Mouse (Mus musculus) intestine, embryonic 15.5 days (tissue): ENCODE measurements around the gene Filip1. TPM values are rescaled to one million over a fixed set of nuclear protein-coding genes. Genes with fewer than 3 reads are reported as not detected.

Experiments used
- ATAC-seq: fragments of 200-750 bp; cut with Nextera tagmentation; 2 replicates; pipeline ENCODE4 v1.8.0; 2017; ENCODE audit warnings: moderate TSS enrichment, moderate library complexity
- H3K27ac ChIP-seq: fragments of 300-500 bp; sonication (generic); 2 replicates; pipeline ENCODE4 v1.5.1; 2015; ENCODE audit warnings: mild to moderate bottlenecking, inconsistent platforms
- H3K27me3 ChIP-seq: fragments of 300-500 bp; sonication (generic); replicated peaks from 2 replicates; pipeline ENCODE4 v1.6.1; 2015; ENCODE audit warnings: inconsistent platforms
- H3K36me3 ChIP-seq: fragments of 300-500 bp; sonication (generic); 2 replicates; pipeline ENCODE4 v1.6.1; 2015; ENCODE audit warnings: inconsistent platforms
- H3K4me1 ChIP-seq: fragments of 300-500 bp; sonication (generic); replicated peaks from 2 replicates; pipeline ENCODE4 v1.6.1; 2015; ENCODE audit warnings: inconsistent platforms
- H3K4me2 ChIP-seq: fragments of 300-500 bp; sonication (generic); replicated peaks from 2 replicates; pipeline ENCODE4 v1.6.1; 2015; ENCODE audit warnings: mild to moderate bottlenecking, inconsistent platforms
- H3K4me3 ChIP-seq: fragments of 300-500 bp; sonication (generic); replicated peaks from 2 replicates; pipeline ENCODE4 v1.5.1; 2015; ENCODE audit warnings: inconsistent platforms
- H3K9ac ChIP-seq: fragments of 300-500 bp; sonication (generic); 2 replicates; pipeline ENCODE4 v1.6.1; 2015; ENCODE audit warnings: inconsistent platforms
- H3K9me3 ChIP-seq: fragments of 300-500 bp; sonication (generic); 2 replicates; pipeline ENCODE4 v1.6.1; 2016; ENCODE audit warnings: inconsistent platforms
- WGBS: fragments of 180-500 bp; shearing (Covaris S2); methylation state at CpG from one replicate; pipeline ENCODE4 v1.1.7; 2015; 5-methylcytosine and 5-hydroxymethylcytosine counted together
- polyA plus RNA-seq: library from polyadenylated mRNA; unstranded; fragments of >200 nt; fragmentation: Nextera tagmentation; extraction: Ambion mirVana; gene quantifications from 2 replicates; pipeline ENCODE4 v1.2.1, GENCODE M21; 2015

Gene Filip1
- polyA plus RNA-seq, 1 experiment from 2014 or later: 6.3 TPM

GRCm38 (mm10) chr9:80020429-80020828 lies 7.8 kb upstream of the Filip1 start:
- WGBS: 31% methylated on average over 3 of the region's 3 CpGs
- no peaks in the 10 kb centered on the region for H3K9me3 ChIP-seq
- H3K4me2 ChIP-seq: no peak overlapping the region
- no peaks in the 10 kb centered on the region for H3K4me1 ChIP-seq
- H3K27me3 ChIP-seq: no peaks in the 10 kb centered on the region
- no peak overlapping the region for H3K4me3 ChIP-seq
- ATAC-seq: no peak
- no peak overlapping the region for H3K9ac ChIP-seq
- no peaks in the 10 kb centered on the region for H3K36me3 ChIP-seq
- no peak overlapping the region for H3K27ac ChIP-seq

GRCm38 (mm10) chr9:80012016-80012415 lies 635 bp downstream of the Filip1 start:
- Histone ChIP-seq H3K4me3 (no peak overlapping the region), H3K9ac (no peak overlapping the region), H3K36me3 (no peaks in the 10 kb centered on the region), H3K27ac (no peak overlapping the region), H3K27me3 (no peaks in the 10 kb centered on the region), H3K9me3 (no peaks in the 10 kb centered on the region), H3K4me1 (no peaks in the 10 kb centered on the region), H3K4me2 (no peak overlapping the region)
- ATAC-seq: no peak
- WGBS: 78% methylated on average over 13 of the region's 13 CpGs

DNA sequence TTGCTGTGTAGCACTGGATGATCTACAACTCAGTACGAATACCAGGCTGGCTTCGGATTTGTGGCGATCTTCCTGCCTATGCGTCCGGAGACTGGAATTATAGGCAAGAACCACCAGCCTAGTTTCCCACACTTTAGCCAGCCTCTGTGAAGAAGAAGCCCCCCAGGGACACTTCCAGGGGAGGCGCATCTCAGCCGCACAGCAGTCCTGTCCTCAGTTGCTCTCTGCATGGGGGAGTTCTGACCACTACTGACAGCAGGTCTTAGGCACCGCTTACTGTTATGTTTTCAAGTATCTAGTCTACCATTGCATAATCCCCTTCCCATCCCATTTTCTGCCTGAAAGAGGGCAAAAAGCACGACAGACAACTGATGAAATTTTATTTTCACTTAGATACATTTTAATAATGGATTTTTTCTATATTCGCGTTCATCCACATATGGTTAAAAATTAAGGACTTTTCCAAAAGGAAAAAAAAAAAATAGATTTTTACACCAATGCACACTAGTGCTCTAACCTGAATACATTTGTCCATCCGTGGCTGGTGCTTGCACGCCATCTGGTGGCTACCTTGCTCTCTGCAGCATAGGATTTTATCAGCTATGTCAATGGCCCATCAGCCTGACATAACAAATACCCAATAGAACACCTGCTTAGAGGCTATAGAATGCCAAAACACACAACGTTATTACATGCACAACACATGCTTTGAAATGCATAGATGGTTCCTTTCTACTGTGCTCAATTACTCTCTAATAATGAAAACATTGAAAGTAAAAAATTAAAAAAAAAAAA lies 10.1 kb downstream of the Filip1 start:
- ATAC-seq: peak; percentile 71

DNA sequence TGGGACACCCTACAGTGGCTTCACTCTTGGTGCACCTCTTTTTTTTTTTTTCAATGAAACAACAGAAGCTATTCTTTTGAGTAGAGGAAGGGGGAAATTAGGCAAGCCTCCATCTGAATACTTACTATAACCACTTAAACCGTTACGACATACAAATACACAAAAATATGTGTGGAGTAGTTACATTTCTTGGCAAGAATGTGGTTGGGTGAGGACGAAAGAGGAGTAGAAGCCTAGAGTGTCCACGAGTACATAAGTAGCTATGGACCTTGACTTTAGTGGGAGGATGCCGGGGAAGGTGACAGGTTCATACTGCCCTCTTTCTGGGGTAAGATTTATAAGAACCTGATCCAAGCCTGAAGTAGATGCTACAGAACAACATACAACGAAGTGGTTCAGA lies 15.4 kb downstream of the Filip1 start:
- H3K27me3 ChIP-seq: no peaks in the 10 kb centered on the region
- H3K4me1 ChIP-seq: no peaks in the 10 kb centered on the region
- no peak overlapping the region for H3K4me3 ChIP-seq
- no peak overlapping the region for H3K27ac ChIP-seq
- no peaks in the 10 kb centered on the region for H3K9me3 ChIP-seq
- no peak for ATAC-seq
- 82% methylated on average over 6 of the region's 6 CpGs for WGBS
- no peak overlapping the region for H3K9ac ChIP-seq
- H3K36me3 ChIP-seq: no peaks in the 10 kb centered on the region
- H3K4me2 ChIP-seq: no peak overlapping the region

More for the DNA sequence above, 10.1 kb downstream of the Filip1 start:
- Histone ChIP-seq H3K9ac (no peak overlapping the region), H3K4me2 (no peak overlapping the region), H3K27ac (no peak overlapping the region), H3K27me3 (no peaks in the 10 kb centered on the region), H3K36me3 (no peaks in the 10 kb centered on the region), H3K9me3 (no peaks in the 10 kb centered on the region), H3K4me1 (no peaks in the 10 kb centered on the region), H3K4me3 (no peak overlapping the region)
- 49% methylated on average over 14 of the region's 14 CpGs for WGBS

DNA sequence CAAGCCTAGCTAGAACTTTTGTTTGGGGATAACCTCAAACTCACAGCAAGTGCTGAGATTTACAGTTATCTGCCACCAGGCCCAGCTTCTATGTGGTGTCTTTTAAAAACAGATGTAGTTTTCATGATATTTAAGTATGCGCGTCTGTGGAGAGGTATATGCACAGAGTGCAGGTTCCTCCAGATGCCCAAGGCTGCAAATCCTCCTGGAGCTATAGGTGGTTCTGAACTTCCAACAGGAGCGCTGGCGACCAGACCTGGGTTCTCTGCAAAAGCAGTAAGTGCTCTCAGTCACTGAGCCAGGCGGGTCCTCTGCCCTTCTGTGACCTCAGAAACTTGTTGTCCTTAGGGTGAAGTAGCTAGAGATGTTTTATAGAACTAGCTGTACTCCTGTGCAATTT lies 18.4 kb downstream of the Filip1 start:
- Histone ChIP-seq H3K9ac (no peak overlapping the region), H3K4me2 (no peak overlapping the region), H3K36me3 (no peaks in the 10 kb centered on the region), H3K4me1 (no peaks in the 10 kb centered on the region), H3K27me3 (no peaks in the 10 kb centered on the region), H3K27ac (no peak overlapping the region), H3K4me3 (no peak overlapping the region), H3K9me3 (no peaks in the 10 kb centered on the region)
- 90% methylated on average over 5 of the region's 5 CpGs for WGBS
- ATAC-seq: no peak

DNA sequence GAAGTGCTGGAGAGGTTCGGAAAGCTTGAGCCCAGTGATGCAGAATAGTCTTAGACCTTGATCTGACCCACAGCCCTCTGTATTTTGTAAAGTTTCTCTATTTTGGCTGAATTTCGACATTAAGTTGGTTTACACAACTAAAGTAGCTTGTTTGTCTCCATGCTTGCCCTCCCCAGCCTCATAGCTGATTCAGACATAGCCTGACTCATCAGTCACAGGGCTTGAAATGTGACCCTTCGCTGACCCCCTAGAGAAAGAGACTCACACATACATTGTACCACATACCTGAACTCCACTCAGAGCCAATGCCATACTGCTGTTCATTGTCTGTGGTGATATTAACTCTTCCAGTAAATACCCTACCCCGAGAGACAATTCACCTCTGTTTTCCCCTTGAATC lies 19.6 kb downstream of the Filip1 start:
- Histone ChIP-seq H3K4me1 (no peaks in the 10 kb centered on the region), H3K27ac (no peak overlapping the region), H3K9ac (no peak overlapping the region), H3K4me3 (no peak overlapping the region), H3K27me3 (no peaks in the 10 kb centered on the region), H3K9me3 (no peaks in the 10 kb centered on the region), H3K36me3 (no peaks in the 10 kb centered on the region), H3K4me2 (no peak overlapping the region)
- no peak for ATAC-seq
- 71% methylated on average over 4 of the region's 4 CpGs for WGBS

DNA sequence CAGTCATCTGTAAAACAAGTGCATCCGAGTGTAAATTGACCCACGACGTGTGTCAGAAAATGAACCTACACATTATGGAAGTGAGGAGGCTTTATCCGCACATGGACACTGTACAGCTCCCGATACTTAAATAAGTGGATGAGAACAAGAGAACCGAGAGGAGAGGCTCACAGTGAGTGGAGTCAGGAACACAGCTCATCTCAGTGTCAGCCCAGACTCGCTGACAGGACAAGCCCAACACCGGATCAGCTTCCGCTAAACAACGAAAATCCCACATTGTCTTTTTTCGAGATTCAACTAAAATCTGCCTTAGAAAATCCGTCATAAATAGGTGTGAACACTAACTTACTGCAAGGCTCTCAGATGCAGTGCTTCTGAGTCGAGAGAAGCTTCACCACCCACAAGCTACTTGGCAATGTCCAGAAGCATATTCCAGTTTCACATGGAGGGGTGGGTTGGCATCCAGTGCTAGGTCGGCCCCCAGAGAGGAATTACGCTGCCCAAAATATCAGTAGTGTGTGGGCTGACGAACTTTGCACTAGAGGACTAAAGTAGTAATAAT lies 22.1 kb downstream of the Filip1 start:
- Histone ChIP-seq H3K4me2 (no peak overlapping the region), H3K27ac (no peak overlapping the region), H3K4me1 (no peaks in the 10 kb centered on the region), H3K36me3 (no peaks in the 10 kb centered on the region), H3K9ac (no peak overlapping the region), H3K4me3 (no peak overlapping the region), H3K27me3 (no peaks in the 10 kb centered on the region), H3K9me3 (no peaks in the 10 kb centered on the region)
- WGBS: 75% methylated on average over 16 of the region's 16 CpGs
- no peak for ATAC-seq

DNA sequence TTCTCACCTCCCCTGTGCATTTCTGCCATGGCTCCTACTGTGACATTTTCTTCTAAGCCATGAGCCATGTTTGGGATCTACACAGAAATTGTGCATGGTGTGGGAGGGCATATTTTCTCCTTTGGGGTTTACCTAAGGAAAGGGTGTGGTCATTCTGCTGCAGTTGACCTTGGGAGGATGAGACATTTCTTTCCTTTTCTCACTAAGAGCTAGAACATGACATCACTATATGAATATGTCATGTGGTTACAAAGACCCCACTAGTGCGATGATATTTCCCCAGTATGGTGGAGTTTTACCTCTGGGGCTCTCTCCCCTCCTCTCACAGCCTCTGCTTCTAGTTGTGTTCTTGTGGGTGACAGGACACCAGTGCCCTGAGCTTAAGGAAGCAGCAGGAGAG lies 22.9 kb downstream of the Filip1 start:
- H3K9ac ChIP-seq: no peak overlapping the region
- H3K4me1 ChIP-seq: no peaks in the 10 kb centered on the region
- no peaks in the 10 kb centered on the region for H3K27me3 ChIP-seq
- no peak overlapping the region for H3K4me3 ChIP-seq
- H3K36me3 ChIP-seq: no peaks in the 10 kb centered on the region
- H3K4me2 ChIP-seq: no peak overlapping the region
- ATAC-seq: no peak
- no peak overlapping the region for H3K27ac ChIP-seq
- WGBS: 65% methylated on average over 1 of the region's 1 CpGs
- no peaks in the 10 kb centered on the region for H3K9me3 ChIP-seq

GRCm38 (mm10) chr9:79989061-79989460 lies 23.6 kb downstream of the Filip1 start:
- H3K36me3 ChIP-seq: no peaks in the 10 kb centered on the region
- no peaks in the 10 kb centered on the region for H3K4me1 ChIP-seq
- H3K9ac ChIP-seq: no peak overlapping the region
- H3K27ac ChIP-seq: no peak overlapping the region
- H3K4me3 ChIP-seq: no peak overlapping the region
- no peaks in the 10 kb centered on the region for H3K27me3 ChIP-seq
- no peak overlapping the region for H3K4me2 ChIP-seq
- H3K9me3 ChIP-seq: no peaks in the 10 kb centered on the region
- ATAC-seq: no peak
- 93% methylated on average over 1 of the region's 1 CpGs for WGBS

DNA sequence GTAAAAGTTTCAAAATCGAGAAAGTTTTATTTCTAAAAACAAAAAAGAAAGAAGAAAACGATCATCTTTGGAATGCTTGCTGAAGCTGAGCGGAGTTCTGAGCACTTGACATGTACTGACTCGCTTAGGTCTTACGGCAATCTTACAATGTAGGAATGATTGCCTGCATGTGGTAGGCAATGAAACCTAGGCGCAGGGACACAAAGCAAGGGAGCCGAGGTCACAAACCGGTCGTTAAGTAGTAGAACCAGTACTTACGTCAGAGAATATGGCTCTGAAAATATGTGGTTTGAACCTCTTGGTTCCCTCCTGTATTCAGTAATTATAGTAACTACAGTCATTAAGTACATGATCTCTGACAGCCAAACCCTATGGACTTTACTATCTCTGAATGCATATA lies 29.4 kb downstream of the Filip1 start:
- no peak overlapping the region for H3K4me2 ChIP-seq
- no peaks in the 10 kb centered on the region for H3K27me3 ChIP-seq
- no peak overlapping the region for H3K27ac ChIP-seq
- H3K9ac ChIP-seq: no peak overlapping the region
- 87% methylated on average over 10 of the region's 10 CpGs for WGBS
- ATAC-seq: no peak
- H3K9me3 ChIP-seq: no peaks in the 10 kb centered on the region
- no peak overlapping the region for H3K4me3 ChIP-seq
- H3K4me1 ChIP-seq: peaks cover 3% of the 10 kb centered on the region; the same call in 1 of the 2 replicates
- no peaks in the 10 kb centered on the region for H3K36me3 ChIP-seq

DNA sequence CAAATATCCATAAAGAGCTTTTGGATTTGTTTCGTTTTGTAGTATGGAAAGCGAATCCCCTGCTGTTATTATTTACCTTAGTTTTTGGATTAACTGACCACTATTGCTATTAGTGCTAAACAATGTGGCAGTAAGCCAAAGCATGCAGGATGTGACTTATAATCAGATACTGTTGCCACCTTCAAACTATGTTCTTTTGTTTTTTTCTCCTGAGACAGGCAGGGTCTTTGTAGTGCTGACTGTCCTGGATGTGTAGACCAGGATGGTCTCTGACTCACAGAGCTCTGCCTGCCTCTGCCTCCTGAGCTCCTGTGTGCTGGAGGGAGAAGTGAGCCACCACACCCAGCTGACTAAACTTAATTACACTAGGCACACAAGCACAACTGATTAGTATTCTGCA lies 33.4 kb downstream of the Filip1 start:
- Histone ChIP-seq H3K4me2 (no peak overlapping the region), H3K36me3 (no peaks in the 10 kb centered on the region), H3K27me3 (no peaks in the 10 kb centered on the region), H3K4me3 (no peak overlapping the region), H3K4me1 (peaks cover 5% of the 10 kb centered on the region; the same call in 1 of the 2 replicates), H3K9me3 (no peaks in the 10 kb centered on the region), H3K9ac (no peak overlapping the region), H3K27ac (no peak overlapping the region)
- peak; percentile 29; the same call in 1 of the 2 replicates for ATAC-seq
- 90% methylated on average over 2 of the region's 2 CpGs for WGBS

DNA sequence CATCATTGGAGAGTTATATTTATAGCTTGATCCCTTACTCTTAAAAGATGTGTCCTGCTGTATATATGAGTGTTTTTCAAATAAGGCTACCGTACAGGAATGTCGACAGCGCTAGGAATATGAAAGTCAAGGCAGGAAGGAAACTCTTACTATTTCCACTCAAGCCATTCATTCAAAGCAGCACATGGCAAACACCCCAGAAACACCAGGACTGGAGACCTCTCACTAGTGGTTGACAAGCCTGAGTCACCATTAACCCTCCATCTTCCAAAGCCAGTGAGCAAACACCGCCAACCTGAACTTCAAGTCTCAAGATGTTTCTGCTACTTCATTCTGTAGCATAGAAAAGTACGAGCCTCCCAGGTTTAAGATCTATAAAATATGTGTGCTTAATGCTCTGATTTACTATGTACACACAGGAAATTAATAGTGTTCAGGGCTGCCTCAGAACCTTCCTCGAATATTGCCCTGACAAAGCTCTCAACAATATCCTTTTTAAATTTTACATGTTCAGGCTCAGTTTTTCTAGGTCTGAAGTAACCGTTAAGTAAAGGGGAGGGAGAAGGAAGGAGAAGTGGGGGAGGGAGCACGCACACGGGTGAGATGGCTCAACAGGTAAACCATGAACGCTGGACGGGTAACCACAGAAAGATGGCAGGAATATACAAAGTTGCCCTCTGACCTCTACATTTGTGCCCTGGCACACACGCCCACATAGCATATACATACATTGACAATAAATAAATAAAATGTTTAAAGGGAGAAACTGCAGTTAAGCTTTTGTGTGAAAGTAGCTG lies 34.2 kb downstream of the Filip1 start:
- peak overlapping the region; percentile 57 for H3K4me2 ChIP-seq
- no peak overlapping the region for H3K4me3 ChIP-seq
- H3K4me1 ChIP-seq: peaks cover 5% of the 10 kb centered on the region; the same call in 1 of the 2 replicates
- H3K9ac ChIP-seq: no peak overlapping the region
- no peaks in the 10 kb centered on the region for H3K27me3 ChIP-seq
- 0 out of 2 replicates have a peak, but pooled peaks have one; percentile 37 for ATAC-seq
- WGBS: 44% methylated on average over 12 of the region's 12 CpGs
- H3K27ac ChIP-seq: no peak overlapping the region
- H3K9me3 ChIP-seq: no peaks in the 10 kb centered on the region
- no peaks in the 10 kb centered on the region for H3K36me3 ChIP-seq
